Mouse (Mus musculus) kidney, embryonic 14.5 days (tissue): ENCODE measurements around the gene Actr5. TPM values are rescaled to one million over a fixed set of nuclear protein-coding genes. Genes with fewer than 3 reads are reported as not detected.

Experiments
- ATAC-seq: fragments of 200-750 bp; cut with Nextera tagmentation; 2 replicates; pipeline ENCODE4 v1.8.0; 2017; ENCODE audit warnings: moderate number of reproducible peaks, mild to moderate bottlenecking, moderate TSS enrichment, moderate library complexity; ENCODE audit not compliant: low FRiP score, low TSS enrichment
- H3K27ac ChIP-seq: fragments of 300-500 bp; sonication (generic); 2 replicates; pipeline ENCODE4 v1.5.1; 2014; ENCODE audit warnings: low read depth, mild to moderate bottlenecking, low read length, moderate library complexity, mixed read lengths
- H3K27me3 ChIP-seq: fragments of 300-500 bp; sonication (generic); 2 replicates; pipeline ENCODE4 v1.6.1; 2014; ENCODE audit warnings: mild to moderate bottlenecking, low read length; ENCODE audit not compliant: control insufficient read depth, insufficient read depth
- H3K36me3 ChIP-seq: fragments of 300-500 bp; sonication (generic); 2 replicates; pipeline ENCODE4 v1.6.1; 2014; ENCODE audit warnings: low read length, mixed read lengths; ENCODE audit not compliant: control insufficient read depth, insufficient read depth
- H3K4me1 ChIP-seq: fragments of 300-500 bp; sonication (generic); 2 replicates; pipeline ENCODE4 v1.6.1; 2014; ENCODE audit warnings: low read length, mixed read lengths; ENCODE audit not compliant: control insufficient read depth, insufficient read depth
- H3K4me2 ChIP-seq: fragments of 300-500 bp; sonication (generic); replicated peaks from 2 replicates; pipeline ENCODE4 v1.6.1; 2014; ENCODE audit warnings: low read depth, mild to moderate bottlenecking, low read length
- H3K4me3 ChIP-seq: fragments of 300-500 bp; sonication (generic); 2 replicates; pipeline ENCODE4 v1.5.1; 2014; ENCODE audit warnings: mild to moderate bottlenecking, low read length
- H3K9ac ChIP-seq: fragments of 300-500 bp; sonication (generic); 2 replicates; pipeline ENCODE4 v1.6.1; 2014; ENCODE audit warnings: low read depth, mild to moderate bottlenecking, low read length, moderate library complexity
- H3K9me3 ChIP-seq: fragments of 300-500 bp; sonication (generic); 2 replicates; pipeline ENCODE4 v1.6.1; 2016; ENCODE audit warnings: low read length; ENCODE audit not compliant: control insufficient read depth
- WGBS: fragments of 180-500 bp; shearing (Covaris S2); extraction: QIAGEN DNeasy Blood & Tissue Kit; methylation state at CpG from one replicate; pipeline ENCODE4 v1.1.7; 2014; 5-methylcytosine and 5-hydroxymethylcytosine counted together
- polyA plus RNA-seq: library from polyadenylated mRNA; unstranded; fragments of >200 nt; fragmentation: Nextera tagmentation; extraction: Ambion mirVana; gene quantifications from 2 replicates; pipeline ENCODE4 v1.2.1, GENCODE M21; 2014

Actr5 gene
- polyA plus RNA-seq, 1 experiment from 2014 or later, result 15.6 TPM

- no peak overlapping the region for H3K27ac ChIP-seq
- 3% methylated on average over 4 of the region's 4 CpGs for WGBS
Observed at GRCm38 (mm10) chr2:158652985-158653384, 28.3 kb downstream of the Actr5 start.

GRCm38 (mm10) chr2:158654717-158655116, 30.0 kb downstream of the Actr5 start:
- WGBS, result 81% methylated on average over 9 of the region's 9 CpGs
- ATAC-seq, result no peak
- no peak overlapping the region for H3K4me2 ChIP-seq
- H3K9me3 ChIP-seq, result no peaks in the 10 kb centered on the region
- H3K27ac ChIP-seq, result no peak overlapping the region
- H3K4me3 ChIP-seq, result no peak overlapping the region
- no peaks in the 10 kb centered on the region for H3K27me3 ChIP-seq
- H3K4me1 ChIP-seq, result no peaks in the 10 kb centered on the region; the same call in 1 of the 2 replicates
- H3K9ac ChIP-seq, result no peak overlapping the region
- H3K36me3 ChIP-seq, result no peaks in the 10 kb centered on the region

More at GRCm38 (mm10) chr2:158652985-158653384, 28.3 kb downstream of the Actr5 start:
- ATAC-seq, result peak; percentile 66; the same call in 1 of the 2 replicates
- Histone ChIP-seq H3K9me3 (no peaks in the 10 kb centered on the region), H3K4me2 (no peak overlapping the region), H3K36me3 (no peaks in the 10 kb centered on the region), H3K27me3 (no peaks in the 10 kb centered on the region), H3K4me3 (no peak overlapping the region), H3K9ac (no peak overlapping the region), H3K4me1 (no peaks in the 10 kb centered on the region)

DNA sequence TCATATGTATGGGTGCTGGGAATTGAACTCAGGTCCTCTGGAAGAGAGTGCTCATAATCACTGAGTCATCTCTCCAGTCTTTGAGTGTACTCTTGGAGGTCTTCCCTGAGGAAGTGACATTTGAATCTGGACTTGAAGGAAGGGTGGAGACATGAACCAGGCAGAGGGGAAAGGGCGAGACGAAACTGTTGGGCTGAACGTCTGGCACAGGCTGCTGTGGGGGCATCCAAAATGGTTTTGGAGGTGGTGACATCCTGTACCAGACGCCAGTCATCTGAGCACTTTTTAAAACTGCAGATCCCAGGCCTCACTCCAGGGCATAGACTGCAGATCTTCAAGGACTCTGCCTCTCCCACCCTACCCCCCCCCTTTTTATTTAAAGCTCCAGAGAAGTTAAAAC, 31.1 kb downstream of the Actr5 start:
- 85% methylated on average over 4 of the region's 4 CpGs for WGBS
- no peaks in the 10 kb centered on the region for H3K9me3 ChIP-seq
- no peak for ATAC-seq

GRCm38 (mm10) chr2:158658822-158659221, 34.1 kb downstream of the Actr5 start:
- Histone ChIP-seq H3K4me3 (no peak overlapping the region), H3K36me3 (no peaks in the 10 kb centered on the region), H3K4me2 (no peak overlapping the region), H3K4me1 (no peaks in the 10 kb centered on the region; the same call in 1 of the 2 replicates), H3K9ac (no peak overlapping the region), H3K9me3 (no peaks in the 10 kb centered on the region), H3K27me3 (no peaks in the 10 kb centered on the region), H3K27ac (peak overlapping the region; percentile 71)
- WGBS, result 43% methylated on average over 6 of the region's 6 CpGs
- peak; percentile 79 for ATAC-seq

More for the DNA sequence above, 31.1 kb downstream of the Actr5 start:
- Histone ChIP-seq H3K36me3 (no peaks in the 10 kb centered on the region), H3K4me3 (no peak overlapping the region), H3K4me2 (no peak overlapping the region), H3K27ac (no peak overlapping the region), H3K9ac (no peak overlapping the region), H3K27me3 (no peaks in the 10 kb centered on the region), H3K4me1 (no peaks in the 10 kb centered on the region; the same call in 1 of the 2 replicates)

- 74% methylated on average over 3 of the region's 3 CpGs for WGBS
- H3K4me3 ChIP-seq, result no peak overlapping the region
- no peak for ATAC-seq
Observed at GRCm38 (mm10) chr2:158659346-158659745, 34.7 kb downstream of the Actr5 start.

GRCm38 (mm10) chr2:158665098-158665497, 40.4 kb downstream of the Actr5 start, which contains the start of gene Ppp1r16b:
TSS of gene Ppp1r16b (plus strand) at chr2:158665398.
- no peak within 1 kb of the TSS for H3K4me2 ChIP-seq
- H3K36me3 ChIP-seq, result no peaks in the 10 kb centered on the region
- ATAC-seq, result no peak
- no peak within 1 kb of the TSS for H3K4me3 ChIP-seq
- WGBS, result 72% methylated on average over 4 of the region's 4 CpGs
- H3K9ac ChIP-seq, result no peak within 1 kb of the TSS
- no peaks in the 10 kb centered on the region for H3K9me3 ChIP-seq
- H3K27ac ChIP-seq, result no peak within 1 kb of the TSS
- peaks cover 28% of the 10 kb centered on the region for H3K4me1 ChIP-seq
- peaks cover 41% of the 10 kb centered on the region for H3K27me3 ChIP-seq

More at GRCm38 (mm10) chr2:158659346-158659745, 34.7 kb downstream of the Actr5 start:
- Histone ChIP-seq H3K27ac (peak overlapping the region; percentile 71; the same call in 1 of the 2 replicates), H3K36me3 (no peaks in the 10 kb centered on the region), H3K4me2 (no peak overlapping the region), H3K4me1 (no peaks in the 10 kb centered on the region; the same call in 1 of the 2 replicates), H3K9ac (no peak overlapping the region), H3K9me3 (no peaks in the 10 kb centered on the region), H3K27me3 (no peaks in the 10 kb centered on the region)

DNA sequence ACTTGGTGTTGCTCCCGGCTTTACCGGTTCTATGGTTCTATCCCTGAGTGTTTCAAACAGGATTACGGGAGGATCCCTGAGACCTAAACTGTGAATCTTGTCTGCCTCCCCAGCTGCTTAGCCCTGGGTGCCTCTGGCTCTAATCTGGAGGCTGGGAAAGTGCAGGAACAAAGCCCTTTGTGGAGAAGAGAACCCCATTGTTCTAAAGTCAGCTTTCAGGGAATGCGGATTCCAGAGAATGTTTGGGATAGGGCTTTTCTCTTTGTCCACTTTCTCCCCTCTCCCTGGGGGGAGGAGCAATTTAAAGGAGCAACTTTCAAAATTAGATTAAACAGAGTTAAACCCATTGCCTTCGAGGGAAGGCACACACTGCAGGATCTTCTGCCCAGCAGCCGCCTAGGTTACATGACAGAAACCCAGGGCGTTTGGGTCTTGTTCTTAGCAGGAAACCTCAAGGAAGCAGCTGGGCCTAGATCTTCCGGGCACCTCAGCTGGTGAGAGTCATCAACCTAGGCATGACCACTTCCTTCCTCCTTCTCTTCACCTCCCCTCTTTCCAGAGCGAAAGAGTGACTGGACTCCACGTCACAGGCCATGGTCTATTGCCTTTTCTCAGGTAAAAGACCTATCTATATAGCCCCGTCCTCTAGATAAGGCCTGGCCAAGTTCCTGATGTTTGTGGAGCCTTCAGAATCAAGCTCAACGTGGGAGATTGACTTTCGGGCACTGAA, 41.5 kb downstream of the Actr5 start:
- Histone ChIP-seq H3K4me1 (peaks cover 28% of the 10 kb centered on the region), H3K4me3 (no peak overlapping the region), H3K27me3 (peaks cover 41% of the 10 kb centered on the region), H3K36me3 (no peaks in the 10 kb centered on the region), H3K27ac (no peak overlapping the region), H3K9me3 (no peaks in the 10 kb centered on the region), H3K9ac (no peak overlapping the region), H3K4me2 (no peak overlapping the region)
- ATAC-seq, result no peak
- WGBS, result 50% methylated on average over 13 of the region's 13 CpGs

DNA sequence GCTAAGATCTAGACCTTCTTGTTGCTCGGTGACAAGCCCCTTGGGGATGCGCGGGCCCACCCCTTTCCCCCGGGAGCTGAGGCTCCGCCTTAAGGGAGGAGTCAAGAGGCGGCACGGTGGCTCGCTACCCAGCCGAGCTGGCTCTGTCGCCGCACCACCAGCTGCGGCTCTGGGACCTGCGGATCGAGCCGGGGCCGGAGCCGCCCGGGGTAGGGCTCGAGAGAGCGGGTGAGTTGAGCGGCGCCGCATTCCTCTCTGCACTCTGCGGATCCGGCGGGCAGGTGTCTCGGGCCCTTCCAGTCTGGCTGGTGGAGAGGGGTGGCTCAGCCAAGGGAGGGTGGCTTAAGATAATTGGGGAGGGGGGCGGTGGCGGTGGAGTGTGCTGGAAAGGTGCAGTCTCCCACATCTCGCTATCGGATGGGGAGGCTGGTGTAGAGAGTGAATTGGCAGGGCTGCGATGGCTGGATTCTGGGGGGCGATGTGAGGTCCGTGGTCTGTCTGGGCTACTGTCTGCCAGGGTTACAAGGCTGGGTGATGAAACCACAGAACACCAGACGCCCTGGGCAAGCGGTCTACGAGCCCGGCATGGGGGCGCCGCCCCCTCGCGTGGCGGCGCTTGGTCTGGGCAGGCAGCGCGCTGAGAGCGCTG, 42.5 kb downstream of the Actr5 start:
- Histone ChIP-seq H3K4me2 (peak overlapping the region; percentile 95), H3K4me1 (peaks cover 29% of the 10 kb centered on the region), H3K9ac (peak overlapping the region; percentile 68), H3K9me3 (no peaks in the 10 kb centered on the region), H3K27ac (0 out of 2 replicates have a peak overlapping the region, but pooled peaks have one; percentile 7), H3K36me3 (no peaks in the 10 kb centered on the region), H3K4me3 (peak overlapping the region; percentile 63), H3K27me3 (peaks cover 41% of the 10 kb centered on the region)
- under 1% methylated on average over 46 of the region's 47 CpGs for WGBS
- ATAC-seq, result peak; percentile 79
